Mouse (Mus musculus) thymus, adult 2 months (tissue): ENCODE measurements around the gene Lhfp. TPM values are rescaled to one million over a fixed set of nuclear protein-coding genes. Genes with fewer than 3 reads are reported as not detected.

Source experiments
- DNase-seq: peaks from one replicate; pipeline ENCODE4 v3.0.0; 2021
- H3K27ac ChIP-seq: fragments of 200-500 bp; 2 replicates; pipeline ENCODE4 v1.5.1; 2012; ENCODE audit warnings: low read length, control low read depth; ENCODE audit not compliant: control insufficient read depth, insufficient read depth
- H3K27me3 ChIP-seq: fragments of 200-500 bp; 2 replicates; pipeline ENCODE4 v1.6.1; 2012; ENCODE audit warnings: mild to moderate bottlenecking, low read length, moderate library complexity, mixed read lengths; ENCODE audit not compliant: control insufficient read depth, insufficient read depth
- H3K36me3 ChIP-seq: fragments of 200-500 bp; 2 replicates; pipeline ENCODE4 v1.6.1; 2012; ENCODE audit warnings: mild to moderate bottlenecking, low read length, moderate library complexity; ENCODE audit not compliant: control insufficient read depth, insufficient read depth
- H3K4me1 ChIP-seq: fragments of 200-500 bp; replicated peaks from 2 replicates; pipeline ENCODE4 v1.6.1; 2012; ENCODE audit warnings: low read length; ENCODE audit not compliant: control insufficient read depth, insufficient read depth
- H3K4me3 ChIP-seq: fragments of 200-500 bp; 2 replicates; pipeline ENCODE4 v1.5.1; 2012; ENCODE audit warnings: mild to moderate bottlenecking, low read length, control low read depth, moderate library complexity; ENCODE audit not compliant: control insufficient read depth, insufficient read depth
- CTCF ChIP-seq: fragments of 200-500 bp; IDR thresholded peaks from 2 replicates; pipeline ENCODE4 v1.5.1; 2012; ENCODE audit warnings: mild to moderate bottlenecking, control low read depth, low read length, moderate library complexity, borderline replicate concordance; ENCODE audit not compliant: control insufficient read depth, poor library complexity, insufficient read depth; ENCODE audit errors: extremely low read depth
- POLR2A ChIP-seq: fragments of 200-500 bp; IDR thresholded peaks from 2 replicates; pipeline ENCODE4 v1.6.1; 2012; ENCODE audit warnings: mild to moderate bottlenecking, low read length, control low read depth, moderate library complexity; ENCODE audit not compliant: control insufficient read depth, poor library complexity, insufficient read depth; ENCODE audit errors: extremely low read depth
- WGBS: fragments of 180-500 bp; shearing (Covaris S2); methylation state at CpG from one replicate; pipeline ENCODE4 v1.1.7; 2018; 5-methylcytosine and 5-hydroxymethylcytosine counted together
- polyA plus RNA-seq: library from polyadenylated mRNA; depleted of rRNA; stranded (reverse); fragments of >200 nt; gene quantifications from 2 replicates; pipeline ENCODE4 v1.2.3, GENCODE M21; 2012

Lhfp gene
- polyA plus RNA-seq, 1 experiment, result 18.7 TPM

DNA sequence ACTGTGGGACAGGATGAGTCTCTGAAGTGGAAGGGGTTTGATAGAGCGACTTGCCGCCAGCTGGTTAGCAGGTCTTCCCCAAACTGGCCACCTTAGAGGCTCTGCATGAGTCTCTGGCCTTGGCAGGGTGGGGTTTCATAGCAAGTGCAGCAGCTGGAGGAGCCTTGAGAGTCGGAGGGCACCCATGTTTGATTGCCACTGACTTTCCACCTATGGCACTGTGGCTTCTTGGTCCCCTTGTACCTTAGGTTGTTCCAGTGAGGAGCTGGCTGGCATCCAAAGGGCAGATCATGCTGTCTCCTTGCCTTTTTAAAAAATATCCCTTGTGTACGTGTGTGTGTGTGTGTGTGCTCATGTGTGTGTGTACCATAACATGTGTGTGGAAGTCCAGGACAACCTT is 152.1 kb downstream of the Lhfp start:
- Histone ChIP-seq H3K4me1 (no peaks in the 10 kb centered on the region), H3K27ac (no peak overlapping the region), H3K4me3 (no peak overlapping the region), H3K36me3 (no peaks in the 10 kb centered on the region), H3K27me3 (no peaks in the 10 kb centered on the region)
- DNase-seq, result no peak
- TF ChIP-seq POLR2A (no peak), CTCF (no peak)
- WGBS, result 87% methylated on average over 4 of the region's 4 CpGs

DNA sequence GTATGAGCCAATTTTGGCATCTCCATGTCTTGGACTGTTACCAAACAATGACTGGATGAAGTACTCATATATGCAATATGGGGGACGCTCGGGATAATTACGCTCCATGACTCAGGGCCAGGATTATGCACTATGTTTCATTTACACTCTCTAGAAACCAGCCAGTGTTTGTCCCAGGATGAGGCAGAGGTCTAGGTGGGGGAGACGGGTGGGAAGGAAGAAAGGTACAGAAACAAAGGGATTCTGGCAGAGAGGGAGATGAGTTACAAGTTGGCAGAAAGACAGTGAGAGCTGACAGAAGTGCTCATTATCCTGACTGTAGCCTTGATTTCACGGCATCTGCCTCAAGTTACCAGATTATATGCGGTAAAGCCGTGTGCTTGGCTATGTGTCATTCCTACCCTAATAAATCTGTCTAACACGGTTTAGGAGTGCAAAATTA is 154.4 kb downstream of the Lhfp start:
- H3K27me3 ChIP-seq, result no peaks in the 10 kb centered on the region
- no peak for DNase-seq

DNA sequence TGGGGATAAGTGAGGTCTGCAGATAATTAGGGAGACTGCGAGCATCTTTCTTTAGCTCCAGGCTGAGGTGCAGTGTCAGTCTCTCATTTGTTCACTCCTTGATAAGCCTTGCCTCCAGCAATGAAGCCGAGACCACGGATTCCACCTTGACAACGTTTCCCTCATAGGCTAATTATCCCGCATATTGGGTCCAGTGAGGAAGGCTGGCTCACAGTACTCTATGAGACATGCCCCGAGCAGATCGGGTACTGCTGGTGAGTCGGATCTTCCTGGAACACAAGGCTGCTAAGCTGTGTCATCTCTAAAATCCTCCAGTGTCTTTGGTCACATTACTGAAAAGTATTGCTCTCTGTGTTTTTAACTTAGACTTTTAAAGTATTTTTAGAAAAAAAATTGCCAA is 158.8 kb downstream of the Lhfp start:
- DNase-seq, result no peak
- H3K4me3 ChIP-seq, result no peak overlapping the region
- 93% methylated on average over 8 of the region's 8 CpGs for WGBS
- H3K27me3 ChIP-seq, result no peaks in the 10 kb centered on the region
- no peak overlapping the region for H3K27ac ChIP-seq
- no peaks in the 10 kb centered on the region for H3K36me3 ChIP-seq
- no peak for TF ChIP-seq CTCF
- no peak for TF ChIP-seq POLR2A
- no peaks in the 10 kb centered on the region for H3K4me1 ChIP-seq

More for the DNA sequence above, 154.4 kb downstream of the Lhfp start:
- no peak for TF ChIP-seq CTCF
- no peak for TF ChIP-seq POLR2A
- Histone ChIP-seq H3K4me1 (no peaks in the 10 kb centered on the region), H3K4me3 (no peak overlapping the region), H3K27ac (no peak overlapping the region), H3K36me3 (no peaks in the 10 kb centered on the region)
- WGBS, result 86% methylated on average over 8 of the region's 8 CpGs

DNA sequence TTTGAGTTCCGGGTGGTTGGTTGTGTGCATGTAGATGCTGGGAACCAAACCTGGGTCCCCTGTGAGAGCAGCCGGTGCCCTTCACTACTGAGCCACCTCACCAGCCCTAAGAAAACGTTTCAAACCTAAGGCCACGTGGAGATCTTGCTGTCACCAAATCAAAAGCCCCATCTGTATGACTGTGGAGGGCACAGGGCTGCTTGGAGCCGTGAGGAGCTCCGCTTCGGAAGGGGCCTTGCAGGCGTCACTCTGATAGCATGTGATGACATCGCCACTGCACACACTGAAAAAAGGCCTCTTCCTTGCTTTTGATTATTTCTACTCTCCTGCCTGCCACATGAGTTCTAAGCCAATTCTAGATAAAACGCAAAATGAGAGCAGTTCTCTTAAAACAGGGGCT is 159.5 kb downstream of the Lhfp start:
- no peaks in the 10 kb centered on the region for H3K36me3 ChIP-seq

DNA sequence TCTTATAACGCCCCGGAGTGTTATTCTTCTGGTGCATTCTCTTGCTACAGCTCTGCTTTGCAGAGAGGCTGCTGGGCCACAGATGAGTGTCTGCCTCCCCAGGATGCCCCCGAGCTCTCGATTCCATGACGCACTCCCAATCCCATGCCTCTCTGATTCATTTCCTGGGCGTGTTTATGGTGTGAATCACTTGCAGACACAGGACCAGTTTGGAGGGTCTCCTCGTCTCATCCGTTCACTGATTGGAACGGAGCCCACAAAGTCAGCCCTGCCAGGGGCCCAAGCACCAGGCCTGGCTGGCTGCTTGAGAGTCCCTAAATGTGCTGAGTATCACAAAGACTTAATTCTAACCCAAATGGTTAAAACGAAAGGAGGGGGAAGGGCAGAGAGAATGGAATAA is 160.3 kb downstream of the Lhfp start:
- Histone ChIP-seq H3K27ac (no peak overlapping the region), H3K4me1 (no peaks in the 10 kb centered on the region), H3K27me3 (no peaks in the 10 kb centered on the region), H3K36me3 (no peaks in the 10 kb centered on the region), H3K4me3 (no peak overlapping the region)
- no peak for DNase-seq
- TF ChIP-seq CTCF (no peak), POLR2A (no peak)
- 86% methylated on average over 10 of the region's 10 CpGs for WGBS

More for the DNA sequence above, 159.5 kb downstream of the Lhfp start:
- TF ChIP-seq POLR2A (no peak), CTCF (no peak)
- Histone ChIP-seq H3K27me3 (no peaks in the 10 kb centered on the region), H3K4me3 (no peak overlapping the region), H3K4me1 (no peaks in the 10 kb centered on the region), H3K27ac (no peak overlapping the region)
- DNase-seq, result no peak
- 92% methylated on average over 10 of the region's 10 CpGs for WGBS

DNA sequence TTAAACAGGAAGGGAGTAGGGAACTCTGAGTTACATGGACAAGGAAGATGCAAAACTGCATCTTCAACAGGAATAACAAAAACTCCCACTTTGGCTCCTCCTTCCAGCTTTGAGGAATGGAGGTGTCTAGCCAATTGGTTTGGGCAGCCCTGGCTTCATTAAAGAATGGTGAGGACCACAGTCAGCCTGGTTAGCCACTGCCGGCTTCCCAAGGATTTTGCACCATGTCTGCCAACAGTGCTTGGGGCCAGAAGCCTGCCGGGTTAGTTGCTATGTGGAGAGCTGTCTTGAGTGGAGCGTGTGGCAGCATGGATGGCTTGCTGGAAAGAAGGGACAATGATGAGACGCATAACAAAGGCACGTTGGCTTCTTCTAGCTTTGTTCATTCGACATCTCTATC is 160.9 kb downstream of the Lhfp start:
- TF ChIP-seq CTCF (no peak), POLR2A (no peak)
- WGBS, result 89% methylated on average over 6 of the region's 6 CpGs
- H3K36me3 ChIP-seq, result no peaks in the 10 kb centered on the region
- DNase-seq, result no peak
- no peaks in the 10 kb centered on the region for H3K4me1 ChIP-seq
- H3K4me3 ChIP-seq, result no peak overlapping the region
- no peaks in the 10 kb centered on the region for H3K27me3 ChIP-seq
- H3K27ac ChIP-seq, result no peak overlapping the region

DNA sequence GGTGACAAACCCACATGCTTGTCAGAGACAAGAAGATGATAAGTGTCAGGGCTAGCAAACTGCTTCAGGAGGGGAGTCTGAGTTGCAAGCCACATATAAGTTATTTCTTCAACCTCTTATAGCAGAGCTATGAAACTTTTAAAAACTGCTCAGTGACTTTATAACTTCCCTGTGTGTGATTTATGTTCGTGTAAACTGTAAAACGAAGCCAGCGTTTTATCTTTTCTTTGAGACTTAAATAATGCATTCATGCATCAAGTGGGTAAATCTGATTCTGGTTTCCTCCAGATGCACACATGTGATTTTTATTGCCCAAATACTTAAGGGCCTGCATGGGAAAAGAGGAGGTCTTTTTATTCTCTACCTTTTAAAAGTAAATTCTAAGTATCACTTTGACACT is 161.4 kb downstream of the Lhfp start:
- TF ChIP-seq CTCF (no peak), POLR2A (no peak)
- H3K27ac ChIP-seq, result no peak overlapping the region

More for the DNA sequence above, 161.4 kb downstream of the Lhfp start:
- Histone ChIP-seq H3K4me1 (no peaks in the 10 kb centered on the region), H3K4me3 (no peak overlapping the region), H3K27me3 (no peaks in the 10 kb centered on the region), H3K36me3 (no peaks in the 10 kb centered on the region)
- DNase-seq, result no peak
- 40% methylated on average over 3 of the region's 3 CpGs for WGBS
